Mouse (Mus musculus): Measurements from ENCODE around the gene Olfr164. TPM values are rescaled to one million over a fixed set of nuclear protein-coding genes. Genes with fewer than 3 reads are reported as not detected.

The Olfr164 gene
- not detected for total RNA-seq (2021)

DNA sequence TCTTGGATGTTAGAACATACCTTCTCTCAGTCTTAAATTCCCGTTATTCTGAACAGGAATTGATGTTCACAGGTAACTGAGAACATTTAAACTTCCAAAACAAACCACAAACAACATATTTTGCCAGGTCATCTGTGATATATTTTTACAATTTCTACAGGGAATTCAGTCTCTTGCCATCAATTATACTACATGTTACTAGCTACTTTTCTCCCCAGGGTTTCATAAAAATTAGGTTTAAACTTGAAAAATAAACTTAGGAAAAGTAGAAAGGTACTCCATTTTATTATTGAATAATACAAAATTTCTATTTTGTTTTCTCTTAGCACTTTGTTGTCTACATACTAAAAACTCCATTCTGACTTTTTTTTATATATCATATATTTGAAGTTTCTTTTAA is at the start of gene Olfr164:
TSS of gene Olfr164 (minus strand) at position 101 of the 400 bp plus-strand sequence.
- intact Hi-C loops (cut with DNase I), result no loop called here
- no peak for DNase-seq

- DNase-seq, result no peak
- intact Hi-C loops (cut with DNase I), result no loop called here
Measured at GRCm38 (mm10) chr16:19349111-19349510, 35.2 kb upstream of the Olfr164 start.

DNA sequence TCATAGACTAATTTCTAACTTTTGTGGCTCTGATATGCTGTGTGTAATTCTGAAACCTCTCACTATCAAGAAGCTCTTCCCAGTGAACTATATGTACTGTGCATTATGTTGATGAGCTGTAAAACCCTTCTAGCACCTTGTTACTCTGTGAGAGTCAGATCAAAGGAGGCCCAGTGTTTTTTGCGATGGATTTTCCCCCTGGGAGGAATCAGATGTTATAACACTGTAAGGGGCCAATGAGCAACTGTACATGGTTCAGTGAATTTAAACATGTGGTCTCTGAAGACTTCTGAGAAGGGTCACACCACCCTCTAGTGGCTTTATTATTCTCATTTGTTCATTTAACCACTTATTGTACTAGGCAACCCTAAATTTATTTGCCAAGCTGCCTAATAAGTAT is 50.6 kb downstream of the Olfr164 start:
- DNase-seq, result no peak
- intact Hi-C loops (cut with DNase I), result no loop called here

GRCm38 (mm10) chr16:19260780-19261179 is 53.1 kb downstream of the Olfr164 start:
- intact Hi-C loops (cut with DNase I), result no loop called here
- no peak for DNase-seq

GRCm38 (mm10) chr16:19245835-19246234 is 68.0 kb downstream of the Olfr164 start:
- intact Hi-C loops (cut with DNase I), result no loop called here
- DNase-seq, result no peak

DNA sequence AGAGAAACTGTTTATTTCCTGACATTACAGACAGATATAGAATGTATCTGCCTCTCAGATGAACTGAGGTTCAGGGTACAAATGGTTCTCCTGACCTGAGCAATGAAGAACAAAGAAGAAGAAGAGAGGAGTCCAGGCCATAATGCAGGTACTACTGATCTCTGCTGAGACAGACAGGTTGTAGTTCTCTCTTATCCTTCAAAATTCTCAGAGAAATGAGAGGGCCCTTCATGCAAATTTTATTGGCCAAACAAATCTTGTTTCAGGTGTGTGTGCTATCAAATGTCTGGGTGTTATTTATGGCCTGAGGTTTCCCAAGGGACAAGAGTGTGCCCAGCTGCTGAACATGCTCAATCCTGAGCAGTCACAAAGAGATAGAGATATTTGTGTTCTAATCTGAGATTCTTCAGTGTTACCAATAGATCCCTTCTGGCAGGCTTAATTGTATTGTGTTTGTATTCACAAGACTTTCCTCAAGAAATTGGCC is 72.3 kb downstream of the Olfr164 start:
- intact Hi-C loops (cut with DNase I), result no loop called here

DNA sequence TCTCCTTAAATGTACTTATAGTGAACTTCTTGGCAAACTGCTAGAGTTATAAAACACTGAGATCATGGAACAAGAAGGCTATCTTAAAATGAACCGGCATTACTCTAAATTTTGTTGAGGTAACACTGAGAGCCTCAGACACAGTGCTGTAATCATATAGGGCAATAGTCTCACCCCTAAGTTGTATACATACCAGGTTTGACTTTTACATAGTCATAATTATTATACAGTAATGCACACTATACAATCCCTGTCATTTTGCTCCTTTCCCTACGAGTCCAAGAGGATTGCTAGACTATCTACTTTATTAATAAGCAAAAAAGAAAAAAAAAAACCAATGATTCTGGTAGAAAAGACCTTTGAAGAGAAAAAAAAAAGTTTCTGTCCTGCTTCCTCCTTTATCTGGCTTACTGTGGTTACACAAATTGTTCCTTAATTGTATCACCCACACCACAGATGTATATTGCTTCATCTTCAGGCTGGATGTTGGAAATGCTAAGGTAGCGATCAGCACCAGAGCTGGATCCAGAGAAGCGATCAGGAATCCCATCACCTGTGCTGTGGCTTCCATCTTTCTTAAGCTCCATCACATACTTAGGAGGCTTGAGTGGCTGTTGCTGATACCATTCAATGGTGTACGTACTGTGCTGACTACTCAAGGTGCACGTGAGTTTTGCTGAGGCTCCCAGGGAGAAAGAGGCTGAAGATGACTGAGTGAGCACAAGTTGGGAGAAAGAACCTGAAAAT is 72.9 kb downstream of the Olfr164 start:
- intact Hi-C loops (cut with DNase I), result no loop called here
- no peak for DNase-seq

More for the DNA sequence above, 72.3 kb downstream of the Olfr164 start:
- no peak for DNase-seq

DNA sequence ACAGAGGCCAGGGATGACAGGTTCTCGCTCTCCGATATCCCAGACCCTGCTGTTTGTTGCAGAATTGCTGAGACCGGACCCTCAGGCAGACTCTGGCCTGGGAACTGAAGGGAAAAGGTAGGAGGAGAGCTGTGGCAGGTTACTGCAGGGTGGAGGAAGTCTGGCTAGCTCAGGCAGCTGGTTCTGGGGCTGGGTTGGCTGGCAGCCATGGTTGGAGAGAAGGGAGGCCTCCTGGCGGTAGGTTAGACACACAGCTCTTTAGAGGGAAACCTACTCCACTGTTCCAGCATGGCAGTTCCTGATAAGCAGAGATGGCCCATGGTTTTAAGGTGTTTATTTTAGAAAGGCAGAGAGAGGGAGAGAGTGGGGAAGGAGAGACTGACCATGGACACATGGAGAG is 77.1 kb downstream of the Olfr164 start:
- intact Hi-C loops (cut with DNase I), result no loop called here
- no peak for DNase-seq

Small RNAs within 50 kb of the gene (microRNA-seq; reads per million reads assigned to microRNA genes)
- gene Gm23612 (ENCODE audit: borderline number of aligned reads in 2 of 2), result 0 reads per million in 2 experiments

Other genes starting within 250 kb of the Olfr164 start
- not detected for gene Olfr165, start 109.1 kb upstream of the Olfr164 start, total RNA-seq (2021)
- gene Olfr166, start 169.6 kb upstream of the Olfr164 start, total RNA-seq (2021), result not detected
- gene Olfr167, start 208.2 kb upstream of the Olfr164 start, total RNA-seq (2021), result not detected
- not detected for gene Olfr168, start 221.5 kb upstream of the Olfr164 start, total RNA-seq (2021)